Mouse (Mus musculus) heart, adult 8-10 months (tissue): ENCODE results near the gene Arhgef3. TPM values are rescaled to one million over a fixed set of nuclear protein-coding genes. Genes with fewer than 3 reads are reported as not detected.

Source experiments
- DNase-seq: peaks from one replicate; pipeline ENCODE4 v3.0.0; 2022; ENCODE audit warnings: low spot score
- total RNA-seq, 4 experiments: library from RNA; stranded (reverse); gene quantifications; 2 replicates each; pipeline ENCODE4 v1.2.4; 2022

Gene Arhgef3
- total RNA-seq, 4 experiments from 2014 or later, result 19.5 to 27.9 (median 23.9) TPM

- DNase-seq, result peak; percentile 55
Measured at GRCm38 (mm10) chr14:27115275-27115660, 569 bp downstream of the Arhgef3 start.

DNA sequence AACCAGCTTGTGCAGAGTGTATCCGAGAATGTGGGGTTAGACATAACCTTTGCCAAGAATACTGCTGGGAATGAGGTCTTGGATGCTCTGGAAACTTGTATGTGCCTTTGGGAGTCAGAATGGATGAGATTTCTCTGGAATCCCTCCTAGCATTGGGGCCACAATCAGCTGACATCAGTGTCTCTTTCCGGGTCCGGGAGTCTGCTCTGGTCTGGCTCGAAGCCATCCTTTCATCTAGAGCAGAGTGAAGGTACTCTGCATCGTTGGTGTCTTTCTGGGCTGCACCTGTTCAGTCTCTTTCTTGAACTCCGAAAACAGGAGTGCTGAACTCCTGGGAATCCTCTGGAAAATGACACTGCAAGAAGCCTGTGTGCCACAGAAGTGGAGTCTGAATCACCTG is 1.3 kb downstream of the Arhgef3 start:
- no peak for DNase-seq

DNA sequence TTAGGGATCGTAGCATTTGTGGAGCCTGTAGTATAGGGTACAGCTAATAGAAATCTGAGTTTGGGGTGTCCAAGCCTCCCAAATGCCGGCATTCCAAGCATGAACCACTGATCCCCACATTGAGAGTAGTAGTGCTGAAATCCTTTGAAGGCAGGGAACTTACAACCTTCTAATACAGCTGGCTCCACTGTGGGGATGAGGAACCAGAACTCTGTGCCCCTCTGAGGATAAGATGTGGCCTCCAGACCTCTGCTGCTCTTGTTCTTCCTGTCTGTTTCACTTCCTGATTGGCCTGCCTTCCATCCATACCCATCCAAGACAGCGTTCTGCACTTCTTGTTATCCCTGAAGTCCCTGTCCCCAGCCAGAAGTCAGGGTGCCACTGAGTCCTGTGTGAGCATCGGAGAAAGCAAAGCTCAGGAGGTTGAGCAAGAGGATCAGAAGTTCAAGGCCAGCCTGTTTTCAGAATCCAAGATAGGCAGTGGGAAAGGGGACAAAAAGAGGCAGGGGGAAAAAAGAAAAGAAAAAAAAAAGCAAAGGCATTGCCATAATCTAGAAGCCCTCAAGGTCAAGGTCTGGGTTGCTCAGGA is 2.0 kb downstream of the Arhgef3 start:
- DNase-seq, result no peak

- no peak for DNase-seq
Measured at GRCm38 (mm10) chr14:27118546-27118945, 3.8 kb downstream of the Arhgef3 start.

GRCm38 (mm10) chr14:27122646-27123045 is 7.9 kb downstream of the Arhgef3 start:
- no peak for DNase-seq

- peak; percentile 49 for DNase-seq
Measured at GRCm38 (mm10) chr14:27123543-27123942, 8.8 kb downstream of the Arhgef3 start.

GRCm38 (mm10) chr14:27130031-27130430 is 15.3 kb downstream of the Arhgef3 start:
- DNase-seq, result no peak

DNA sequence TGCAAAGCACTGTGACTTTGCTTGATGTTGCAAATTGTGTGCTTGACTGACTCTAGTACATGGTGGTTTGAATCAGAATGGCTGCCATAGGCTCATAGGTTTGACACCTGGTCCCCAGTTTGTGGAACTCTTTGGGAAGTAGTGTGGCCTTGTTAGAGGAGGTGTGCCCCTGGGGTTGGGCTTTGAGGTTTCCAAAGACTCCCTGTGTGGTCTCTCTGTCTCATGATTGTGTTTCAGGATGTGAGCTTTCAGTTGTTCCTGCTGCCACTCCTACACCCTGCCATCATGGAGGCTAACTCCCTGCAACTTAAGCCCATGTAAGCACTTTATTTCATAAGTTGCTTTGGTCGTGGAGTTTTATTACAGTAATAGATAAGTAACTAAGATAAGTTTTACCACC is 16.0 kb downstream of the Arhgef3 start:
- DNase-seq, result no peak

- DNase-seq, result no peak
Measured at GRCm38 (mm10) chr14:27131521-27131920, 16.8 kb downstream of the Arhgef3 start.

- DNase-seq, result no peak
Measured at GRCm38 (mm10) chr14:27138891-27139290, 24.2 kb downstream of the Arhgef3 start.

GRCm38 (mm10) chr14:27139968-27140367 is 25.3 kb downstream of the Arhgef3 start:
- no peak for DNase-seq

- no peak for DNase-seq
Measured at GRCm38 (mm10) chr14:27141486-27141885, 26.8 kb downstream of the Arhgef3 start.

DNA sequence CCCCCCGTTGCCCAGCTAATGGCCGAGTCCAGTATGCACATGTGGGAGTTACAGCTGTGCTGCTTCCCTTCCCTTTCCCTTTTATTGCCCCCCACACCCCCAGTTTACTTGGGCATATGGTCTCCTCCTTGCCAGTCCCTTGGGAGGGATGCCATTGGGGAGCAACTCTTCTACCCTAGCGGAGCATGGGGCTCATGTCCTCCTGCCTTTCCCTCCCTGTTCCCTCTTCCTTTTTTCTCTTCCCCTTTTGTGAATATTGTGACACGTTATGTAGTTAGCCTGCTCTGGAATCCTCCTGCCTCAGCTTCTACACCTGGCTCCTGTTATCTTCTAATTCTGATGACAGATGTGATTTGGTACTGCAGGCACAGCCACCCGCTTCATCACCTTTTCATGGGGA is 28.0 kb downstream of the Arhgef3 start:
- no peak for DNase-seq

DNA sequence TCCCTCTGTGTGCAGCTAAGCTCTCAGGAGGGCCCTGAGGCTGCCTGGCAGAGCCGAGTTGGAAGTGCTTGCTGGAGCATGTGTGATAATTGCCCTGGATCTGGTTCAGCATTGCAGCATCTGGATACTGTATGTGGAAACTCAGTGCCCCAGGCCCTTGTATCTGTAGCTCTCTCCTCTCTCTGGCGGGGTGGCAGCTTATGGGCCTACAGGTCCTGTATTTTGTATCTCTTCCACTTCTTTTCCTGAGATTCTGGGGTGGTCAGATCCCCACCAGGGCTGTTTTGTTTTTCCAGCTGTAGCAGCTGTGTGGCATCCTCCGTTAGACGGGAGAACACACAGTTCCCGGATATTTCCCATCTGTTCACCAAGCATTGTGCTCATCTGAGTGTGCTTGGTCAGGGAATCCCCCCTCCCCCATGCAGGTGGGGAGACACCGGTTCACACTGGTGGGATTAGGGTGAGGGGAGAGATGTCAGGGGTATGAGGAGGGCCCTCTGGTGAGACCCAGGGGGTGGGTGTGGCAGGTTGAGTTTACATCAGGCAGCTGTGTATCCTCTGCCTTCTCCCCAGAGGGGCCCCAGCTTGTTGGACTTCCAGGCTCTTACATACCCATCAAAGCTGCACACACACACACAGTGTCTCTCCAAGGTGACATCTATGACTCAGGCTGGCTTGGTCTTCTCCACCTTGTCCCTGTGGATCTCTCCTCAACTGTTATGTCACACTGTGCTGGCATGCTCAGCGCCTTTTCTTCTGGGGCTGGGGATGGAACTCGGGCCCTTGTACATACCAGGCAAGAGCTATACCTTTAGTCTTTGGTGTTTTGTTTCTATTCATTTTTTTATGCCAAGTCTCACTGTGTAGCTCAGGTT is 30.7 kb downstream of the Arhgef3 start:
- DNase-seq, result peak; percentile 28

DNA sequence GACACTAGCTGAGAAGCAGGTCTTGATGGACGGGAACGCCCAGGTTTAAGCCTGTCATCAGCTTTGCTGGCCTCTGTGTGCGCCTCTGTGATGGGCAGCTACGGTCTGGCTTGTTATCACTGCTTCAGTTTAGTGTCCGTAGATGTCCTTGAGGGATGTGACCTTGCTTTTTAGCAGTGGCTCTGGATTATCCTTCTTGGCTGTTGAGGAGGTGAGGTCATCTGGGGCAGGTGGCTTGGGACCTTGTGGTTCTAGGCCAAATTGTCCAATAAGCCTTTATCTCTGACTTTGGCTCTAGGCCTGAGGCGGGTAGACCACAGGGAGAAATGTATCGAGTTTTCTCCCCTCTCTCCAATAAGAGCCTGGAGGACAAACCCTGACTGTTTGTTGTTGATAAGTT is 33.0 kb downstream of the Arhgef3 start:
- no peak for DNase-seq

DNA sequence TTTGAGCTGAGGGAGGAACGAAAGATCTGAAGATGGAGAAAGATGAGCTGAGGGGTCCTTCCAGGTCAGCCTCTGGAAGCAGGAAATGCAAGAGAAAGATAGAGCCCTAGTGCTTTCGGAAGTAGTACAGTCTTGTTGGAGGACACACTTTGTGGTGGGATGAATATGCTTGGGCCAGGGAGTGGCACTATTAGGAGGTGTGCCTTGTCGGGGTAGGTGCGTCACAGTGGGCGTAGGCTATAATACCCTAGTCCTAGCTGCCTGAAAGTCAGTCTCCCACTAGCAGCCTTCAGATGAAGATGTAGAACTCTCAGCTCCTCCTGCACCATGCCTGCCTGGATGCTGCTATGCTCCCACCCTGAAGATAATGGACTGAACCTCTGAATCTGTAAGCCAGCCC is 34.7 kb downstream of the Arhgef3 start:
- no peak for DNase-seq

DNA sequence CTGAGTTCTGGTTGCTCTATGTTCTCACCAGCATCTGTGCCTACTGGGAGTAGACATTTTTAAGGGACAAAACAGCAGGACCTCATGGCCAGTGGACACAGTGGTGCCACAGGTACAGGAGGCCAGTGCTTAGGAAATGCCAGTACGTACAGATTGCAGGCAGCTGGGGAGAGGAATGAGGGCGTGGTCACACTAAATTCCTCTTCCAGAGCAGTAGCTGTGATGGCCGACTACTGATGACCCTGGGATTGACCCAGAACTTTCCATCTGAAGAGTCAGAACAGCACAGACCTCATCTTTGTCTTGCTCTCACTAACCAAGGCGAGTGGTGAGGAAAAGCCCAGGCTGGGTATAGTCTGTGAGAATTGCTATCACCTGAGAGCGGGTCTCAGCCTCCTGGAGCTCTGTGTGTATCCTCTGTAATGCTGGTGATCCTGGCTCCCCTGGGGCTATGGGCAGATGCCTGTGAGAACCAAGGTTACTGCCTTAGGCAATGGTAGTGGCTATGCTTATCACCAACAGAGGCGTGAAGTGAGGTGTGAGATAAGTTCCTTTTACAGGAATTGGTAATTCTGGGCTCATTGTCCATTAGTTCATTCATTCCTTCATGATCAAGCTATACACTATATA is 35.4 kb downstream of the Arhgef3 start:
- DNase-seq, result no peak

- no peak for DNase-seq
Measured at GRCm38 (mm10) chr14:27151432-27151831, 36.7 kb downstream of the Arhgef3 start.

- DNase-seq, result no peak
Measured at GRCm38 (mm10) chr14:27155088-27155487, 40.4 kb downstream of the Arhgef3 start.

DNA sequence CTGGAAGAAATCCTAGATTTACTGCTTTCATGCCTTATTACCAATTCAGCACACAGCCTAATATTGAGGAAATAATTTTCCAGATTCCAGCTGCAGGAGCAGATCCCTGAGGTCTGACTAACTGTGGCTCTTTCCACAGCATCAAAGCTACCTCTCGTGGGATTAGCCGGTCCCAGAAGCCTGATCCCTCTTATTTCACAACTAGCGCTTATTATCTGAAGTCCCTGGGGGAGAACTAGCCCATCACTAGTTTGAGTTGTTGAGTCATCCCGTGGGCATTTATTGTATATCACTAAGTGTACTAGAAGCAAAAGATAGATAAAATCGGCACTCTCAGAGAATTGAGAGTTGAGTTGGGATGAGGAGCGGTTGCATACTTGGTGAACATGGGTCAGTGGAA is 41.3 kb downstream of the Arhgef3 start:
- DNase-seq, result no peak

DNA sequence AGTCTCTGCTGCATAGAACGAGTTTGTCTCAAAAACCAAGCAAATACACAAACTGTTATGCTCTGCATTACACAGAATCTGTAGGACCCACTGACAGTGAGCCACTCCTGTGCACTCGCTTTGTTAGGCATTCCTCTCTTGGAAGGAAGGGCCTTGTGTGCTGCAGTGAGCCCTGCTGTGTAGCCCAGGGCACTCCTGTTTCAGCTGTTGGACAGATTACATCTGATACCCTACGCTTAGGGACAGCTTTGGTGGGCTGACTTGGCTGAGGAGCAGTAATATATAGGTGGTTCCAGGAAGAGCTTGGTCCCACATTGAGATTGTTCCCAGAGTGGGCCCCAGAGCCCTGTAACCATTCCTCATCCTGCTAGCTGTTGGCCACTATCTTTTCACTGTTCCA is 43.4 kb downstream of the Arhgef3 start:
- no peak for DNase-seq

GRCm38 (mm10) chr14:27158782-27159181 is 44.1 kb downstream of the Arhgef3 start:
- no peak for DNase-seq

DNA sequence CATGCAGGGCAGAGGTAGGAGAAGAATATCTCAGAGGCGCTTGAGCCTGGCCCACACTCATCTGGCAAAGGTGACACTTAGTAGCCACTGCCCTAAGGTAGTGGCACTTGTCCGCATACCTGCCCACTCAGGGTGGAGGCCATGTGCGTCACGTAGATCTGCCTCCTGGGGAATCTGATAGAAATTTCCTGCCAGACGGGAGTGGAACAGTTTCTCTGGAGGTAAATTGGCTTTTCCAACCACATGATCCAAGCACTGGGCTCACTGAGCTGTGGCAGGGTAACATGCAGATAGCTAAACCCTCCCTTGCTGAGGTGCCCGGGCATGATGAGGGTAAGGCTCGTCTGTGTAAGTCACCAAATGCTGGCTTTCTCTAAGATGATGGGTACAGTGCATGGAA is 46.1 kb downstream of the Arhgef3 start:
- no peak for DNase-seq
